Mouse (Mus musculus) layer of hippocampus, adult 9-11 months (tissue): ENCODE data around the gene Crb1.
A peak's percentile ranks its signal among the peaks of the same experiment; 100 is the strongest.
"Not testable (repeated sequence)": the region's sequence is repeated elsewhere in the genome, so short reads cannot be mapped to it uniquely, and the experiment has no call there.

Experiments
- DNase-seq: peaks from one replicate; pipeline ENCODE4 v3.0.0; 2022

Crb1 gene

DNA sequence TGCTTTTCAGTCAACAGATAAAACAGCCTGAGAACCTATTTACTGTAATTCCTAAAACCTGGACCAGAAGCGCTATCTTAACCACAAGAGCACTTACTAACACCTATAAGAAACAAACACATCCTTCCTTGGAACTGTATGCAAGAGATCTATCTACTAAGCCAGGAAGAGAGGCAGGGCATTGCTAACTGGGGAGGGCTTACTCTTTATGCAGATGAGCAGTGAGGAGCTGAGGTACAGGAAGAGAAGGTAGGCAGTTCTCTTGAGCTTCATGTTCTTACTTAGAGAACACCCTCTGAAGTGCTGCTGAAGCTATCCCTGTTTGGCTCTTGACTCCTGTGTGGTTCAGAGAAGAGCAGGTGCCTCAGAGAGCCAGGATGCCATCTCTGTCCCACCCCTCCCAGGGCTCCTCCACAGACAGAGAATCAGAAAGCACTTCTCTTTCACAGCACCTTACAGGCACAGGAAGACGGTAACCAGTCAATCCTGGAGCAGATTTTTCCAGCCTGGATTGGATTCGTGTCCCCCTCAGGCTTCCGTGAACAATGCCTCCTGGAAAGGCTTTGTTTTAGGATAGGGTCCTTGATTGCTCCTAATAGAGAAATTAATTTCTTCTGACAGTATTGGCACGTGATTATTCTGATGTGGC, at the start of gene Crb1:
TSS of gene Crb1 (minus strand) at position 463 of the 649 bp plus-strand sequence.
- DNase-seq = no peak

DNA sequence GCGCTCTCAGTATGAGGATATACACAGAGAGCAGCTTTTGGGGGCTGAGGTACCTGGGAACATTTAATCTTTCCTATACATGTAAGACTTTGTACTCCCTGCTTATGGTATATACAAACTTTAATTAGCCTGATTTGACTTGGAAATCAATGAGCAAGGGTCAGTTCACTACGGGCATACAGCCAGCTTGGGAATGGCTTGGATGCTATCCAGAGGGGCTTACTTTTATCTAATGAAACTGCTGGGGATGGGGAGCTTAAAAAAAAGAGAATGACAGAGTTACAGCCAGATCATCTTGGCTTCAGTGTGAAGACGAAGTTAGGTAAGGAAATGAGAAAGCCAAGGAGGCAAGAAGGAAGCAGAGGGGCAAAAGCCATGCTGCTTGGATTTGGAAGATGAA, 48.1 kb upstream of the Crb1 start:
- no peak for DNase-seq

DNA sequence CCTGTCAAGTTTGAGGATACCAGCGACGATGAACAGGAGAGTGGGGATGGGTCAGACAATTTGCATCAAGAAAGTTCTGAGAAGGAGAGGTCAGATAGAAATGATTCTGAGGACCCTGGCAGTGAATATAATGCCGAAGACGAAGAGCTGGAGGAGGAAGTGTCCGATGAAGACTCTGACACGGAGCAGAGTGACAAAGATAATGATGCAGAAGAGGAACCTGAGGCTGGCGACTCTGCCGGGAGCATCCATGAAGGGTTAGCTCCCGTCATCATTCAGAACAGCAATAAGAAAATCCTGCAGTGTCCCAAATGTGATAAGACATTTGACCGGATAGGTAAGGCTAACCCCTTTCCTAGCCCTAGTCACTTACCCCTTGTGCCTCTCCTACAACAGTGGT, 47.0 kb upstream of the Crb1 start:
- DNase-seq = no peak

DNA sequence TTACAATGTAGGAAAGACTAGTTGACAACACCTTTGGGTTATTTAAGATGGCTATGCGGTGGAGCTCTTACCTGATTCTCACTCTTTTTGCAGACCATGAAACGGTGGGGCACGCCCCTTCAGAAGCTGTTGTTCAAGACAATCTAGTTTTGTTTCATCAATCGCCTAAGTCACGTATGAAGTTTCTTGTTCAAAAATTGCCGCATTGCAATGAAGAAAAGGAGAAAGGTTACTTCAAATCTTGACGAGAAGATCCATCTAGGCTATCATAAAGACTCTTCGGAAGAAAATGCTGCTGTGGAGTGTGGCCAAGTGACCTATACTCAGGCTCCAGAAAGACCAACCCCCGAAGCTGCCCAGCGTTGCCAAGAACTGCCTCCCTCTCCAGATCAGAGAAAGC, 46.0 kb upstream of the Crb1 start:
- no peak for DNase-seq

DNA sequence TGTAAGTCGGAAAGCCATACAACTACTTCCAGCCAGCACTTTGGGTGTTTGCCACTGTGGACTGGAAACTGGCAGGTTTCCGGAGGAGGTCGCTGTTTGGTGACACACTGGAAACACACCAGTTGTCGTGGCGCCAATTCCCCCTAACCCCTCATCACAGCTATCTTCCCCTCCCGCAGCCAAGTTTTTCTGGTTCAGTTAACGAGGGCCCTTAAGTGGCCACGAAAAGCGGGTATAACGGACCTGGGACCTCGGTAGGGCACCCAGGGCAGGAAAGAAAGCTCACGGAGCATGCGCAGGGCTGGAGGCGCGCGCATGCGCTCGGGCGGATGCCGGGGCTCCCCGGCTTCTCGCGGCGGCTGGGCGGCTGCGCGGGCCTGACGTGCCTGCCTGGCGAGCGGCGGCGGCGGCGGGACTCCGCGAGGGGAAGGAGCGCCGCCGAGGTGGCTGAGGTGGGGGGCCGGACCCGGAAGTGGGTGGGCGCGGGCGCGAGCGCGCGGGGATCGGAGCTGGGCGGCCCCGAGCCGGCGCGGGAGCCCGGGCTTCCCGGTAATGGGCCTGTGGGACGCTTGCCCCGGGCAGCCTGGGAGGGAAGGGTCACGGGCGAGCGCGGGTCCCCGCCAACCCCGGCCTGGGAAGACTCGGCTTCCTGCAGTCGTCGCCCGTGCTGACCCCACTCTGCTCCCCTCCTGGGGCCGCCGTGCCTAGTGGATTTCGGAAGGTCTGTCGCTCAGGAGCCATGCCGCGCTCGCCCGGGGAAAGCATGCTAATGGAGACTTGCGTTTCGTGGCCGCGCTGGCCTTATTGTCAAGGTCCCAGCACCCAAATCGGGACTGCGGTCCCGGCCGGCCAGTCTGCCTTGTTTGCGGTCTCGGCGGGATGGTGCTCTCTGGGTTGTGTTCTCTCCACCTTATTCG, 45.2 kb upstream of the Crb1 start, which contains the start of gene Zbtb41:
TSS of gene Zbtb41 (plus strand) at position 414 of the 917 bp plus-strand sequence.
- DNase-seq = peak; percentile 86

DNA sequence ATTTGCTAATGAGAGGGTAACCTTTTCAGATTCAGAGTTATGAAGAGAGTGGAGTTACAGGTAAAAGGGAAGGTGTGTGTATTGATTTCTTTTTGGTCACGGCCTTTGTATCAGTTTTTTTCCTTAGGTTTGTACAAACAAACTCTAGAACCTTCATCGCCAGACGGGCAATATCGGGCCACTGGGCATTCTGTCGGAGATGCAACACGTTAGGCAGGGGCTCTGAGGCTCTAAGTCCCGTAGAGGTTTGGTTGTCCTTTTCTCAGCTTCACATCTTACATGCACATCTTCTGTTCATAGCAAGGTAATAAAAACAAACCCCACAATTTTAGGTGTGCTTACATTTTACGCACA, 44.6 kb upstream of the Crb1 start:
- DNase-seq = no peak

DNA sequence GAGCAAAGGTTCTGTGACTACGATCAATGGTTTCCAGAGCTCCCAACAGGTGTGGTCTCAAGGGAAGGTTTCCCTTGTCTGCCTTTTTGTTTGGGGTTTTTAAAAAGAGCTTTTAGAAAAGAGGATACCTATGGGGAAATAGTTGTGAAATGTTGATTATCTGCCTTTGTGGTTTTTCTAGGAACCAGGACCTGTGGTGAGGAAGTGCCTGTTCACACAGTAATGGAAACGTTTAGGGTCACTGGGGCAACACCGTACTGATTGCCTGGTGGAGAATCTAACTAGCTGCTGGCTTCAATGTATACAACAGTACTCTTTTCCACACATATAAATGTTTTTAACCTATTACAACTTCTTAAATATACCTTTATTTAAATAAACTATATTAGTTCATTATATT, 36.6 kb upstream of the Crb1 start:
- no peak for DNase-seq

DNA sequence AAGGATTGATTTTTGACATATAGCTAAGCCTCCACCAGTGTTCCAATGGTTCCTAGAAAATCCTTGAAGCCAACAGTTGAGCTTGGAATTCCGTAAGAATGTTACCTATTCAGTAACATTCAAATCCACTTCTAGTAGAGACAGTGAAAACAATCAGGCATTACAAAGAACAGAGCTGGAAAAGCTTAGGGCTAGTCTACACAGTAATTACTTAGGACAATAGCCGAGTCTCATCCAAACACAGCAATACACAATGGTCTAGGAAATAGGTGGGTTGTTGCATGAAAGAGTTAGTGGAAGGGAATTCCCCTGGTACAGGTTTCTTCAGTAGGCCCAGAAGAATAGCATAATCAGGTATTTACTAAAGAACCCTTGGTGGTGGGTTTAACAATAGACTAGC, 35.5 kb upstream of the Crb1 start:
- not testable (repeated sequence) for DNase-seq

DNA sequence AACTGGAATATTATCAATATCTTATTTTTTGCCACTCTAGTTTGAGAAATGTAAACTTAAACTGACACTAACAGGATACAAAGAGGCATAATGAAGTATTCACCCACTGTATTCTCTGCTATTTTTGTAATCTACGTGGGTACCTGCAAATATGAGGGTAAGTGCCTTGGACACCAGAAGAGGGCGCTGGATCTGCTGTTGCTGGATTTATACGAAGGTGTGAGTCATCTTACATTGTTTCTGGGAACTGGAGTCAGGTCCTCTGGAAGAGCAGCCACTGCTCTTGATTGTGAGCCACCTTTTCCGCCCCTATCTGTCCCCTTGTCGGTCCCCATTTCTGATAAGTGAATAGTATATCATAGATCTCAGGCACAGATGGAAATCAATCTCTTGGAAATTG, 30.8 kb upstream of the Crb1 start:
- no peak for DNase-seq

DNA sequence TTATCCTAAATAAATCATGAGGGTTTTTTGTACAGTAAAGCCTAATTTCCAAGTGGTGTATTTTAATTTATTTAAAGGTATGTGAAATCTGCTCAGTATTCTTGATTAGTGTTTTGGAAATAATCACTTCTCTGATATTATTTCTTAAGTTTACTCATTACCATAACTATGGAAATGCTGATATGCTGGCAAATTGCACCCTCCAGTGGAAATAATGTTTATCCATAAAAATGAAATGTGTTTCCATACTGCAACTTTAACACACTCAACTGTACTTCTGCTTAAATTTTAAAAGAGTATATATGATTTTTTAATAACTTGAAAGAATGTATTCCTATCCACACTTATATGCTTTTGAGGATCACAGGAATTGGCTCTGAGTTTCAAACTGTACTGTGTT, 28.9 kb upstream of the Crb1 start:
- no peak for DNase-seq

DNA sequence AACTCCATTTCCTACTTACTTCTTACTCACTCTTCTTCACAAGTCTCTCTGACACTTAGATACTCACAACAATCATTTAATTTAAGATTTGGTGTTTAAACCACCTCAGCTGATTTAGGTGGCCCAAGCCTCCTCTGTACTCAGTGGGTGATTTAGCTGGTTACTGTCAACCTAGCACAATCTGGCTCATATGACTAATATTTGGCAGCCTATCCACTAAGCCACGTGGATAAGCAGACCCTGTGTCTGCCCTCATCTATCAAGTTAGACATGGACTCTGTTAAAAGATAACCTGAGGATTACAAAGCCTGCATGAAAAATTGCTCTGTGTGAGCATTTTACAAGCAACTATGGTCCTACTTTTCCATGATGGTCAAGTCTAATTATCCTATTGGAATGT, 19.7 kb upstream of the Crb1 start:
- no peak for DNase-seq

DNA sequence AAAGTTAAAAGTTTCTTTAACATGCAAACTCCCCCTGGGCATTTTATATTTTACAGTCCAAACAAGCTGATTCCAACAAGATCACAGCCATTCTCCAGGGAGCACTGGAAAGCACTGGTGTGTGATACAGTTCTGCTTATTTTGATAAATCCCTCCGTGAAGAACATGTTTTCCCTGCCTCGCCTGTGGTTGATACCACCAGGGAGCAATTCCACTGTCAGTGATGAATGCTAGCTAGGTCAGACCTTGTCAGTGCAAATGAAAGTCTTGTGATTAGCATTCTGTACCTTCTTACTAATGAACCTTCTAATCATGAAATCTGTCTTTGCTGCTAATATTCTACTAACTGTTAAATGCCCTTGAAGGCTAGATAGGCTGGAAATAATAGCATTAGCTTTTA, 14.8 kb upstream of the Crb1 start:
- no peak for DNase-seq

DNA sequence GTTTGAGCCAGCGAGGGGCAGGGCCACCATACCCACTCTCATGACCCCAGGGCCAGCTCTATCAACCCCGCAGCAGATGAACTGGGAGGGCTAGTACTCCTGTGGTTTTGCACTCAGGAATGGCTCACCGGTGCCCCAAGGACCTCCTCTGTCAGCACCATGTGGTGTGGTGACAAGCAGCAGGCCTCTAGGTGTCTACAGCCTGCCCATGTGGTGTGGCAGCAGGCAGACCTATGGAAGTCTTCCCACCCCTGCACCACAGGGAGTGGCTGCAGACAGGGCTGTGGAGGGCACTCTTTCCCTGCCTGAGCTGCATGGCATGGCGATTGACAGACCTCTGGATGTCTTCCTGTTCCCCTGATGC, 2.7 kb upstream of the Crb1 start:
- DNase-seq = no peak

DNA sequence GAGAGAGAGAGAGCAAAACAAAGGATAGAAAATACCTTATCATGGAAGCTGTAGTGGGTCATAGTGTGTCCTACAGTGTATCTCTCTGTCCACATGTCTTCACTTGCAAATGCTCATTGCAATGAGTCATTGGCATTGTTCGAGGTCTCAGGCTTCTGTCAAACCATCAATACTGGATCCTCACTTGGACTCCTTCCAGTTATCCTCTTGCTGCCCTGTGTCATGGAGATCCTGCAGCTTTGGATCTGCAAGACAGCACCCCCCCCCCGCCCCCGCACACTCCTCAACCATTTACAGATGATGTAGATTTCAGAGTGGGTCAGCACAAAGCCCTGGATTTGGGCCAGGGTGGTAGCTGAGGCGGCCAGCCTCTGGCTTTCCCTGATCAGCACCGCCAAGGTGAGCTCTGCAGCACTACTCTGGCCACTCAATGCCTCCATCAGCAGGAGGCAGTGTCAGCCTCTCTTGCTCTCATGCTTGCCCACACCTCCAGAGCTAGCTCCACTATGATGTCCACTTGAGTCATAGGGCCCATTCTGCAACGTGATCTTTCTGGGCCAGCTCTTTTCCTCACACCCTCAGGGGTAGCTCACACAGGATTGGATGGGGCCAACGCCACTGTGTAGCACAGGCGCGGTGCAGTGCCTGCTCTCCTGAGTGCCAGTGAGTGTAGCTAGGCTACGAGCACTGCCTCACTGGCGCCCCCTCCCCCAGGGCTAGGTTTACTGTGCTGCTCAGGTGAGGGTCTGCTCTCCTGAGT, 2.1 kb upstream of the Crb1 start:
- no peak for DNase-seq

DNA sequence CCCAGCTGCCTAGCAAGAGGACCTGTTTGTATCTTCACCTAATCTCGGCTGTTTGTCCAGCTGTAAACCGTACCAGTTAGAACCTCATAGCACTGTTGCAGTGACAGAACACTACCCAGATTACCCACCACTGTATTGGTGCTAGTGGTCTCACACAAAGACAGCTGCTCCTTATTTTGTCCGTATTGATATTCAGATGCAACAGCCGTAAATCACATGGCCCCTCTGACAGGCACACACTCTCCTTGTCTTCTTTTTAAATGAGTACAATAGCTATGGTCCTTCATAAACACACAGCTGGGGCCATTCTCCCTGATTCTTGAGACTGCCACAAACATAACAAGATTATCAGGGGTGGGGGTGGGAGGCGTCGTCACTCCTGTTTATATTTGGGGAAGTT, 1.0 kb downstream of the Crb1 start:
- no peak for DNase-seq

DNA sequence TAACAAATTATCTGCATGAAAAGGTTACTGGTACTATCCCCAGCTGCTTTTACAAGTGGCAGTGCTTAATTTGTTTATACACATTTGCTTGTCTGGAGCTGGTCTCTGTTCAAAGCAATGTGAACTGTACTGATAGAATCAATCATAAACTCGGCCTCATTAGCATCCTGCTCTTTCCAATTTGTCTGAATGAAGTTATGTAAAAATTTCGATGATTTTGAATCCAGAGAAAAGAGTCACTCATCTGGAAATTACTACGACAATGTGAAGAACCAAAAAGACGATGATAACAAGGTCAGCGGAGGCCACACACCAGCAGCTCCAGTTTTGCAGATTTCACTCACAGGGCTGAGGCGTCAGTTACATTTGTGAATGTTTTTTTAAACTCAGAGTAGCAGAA, 5.6 kb downstream of the Crb1 start:
- DNase-seq = no peak

DNA sequence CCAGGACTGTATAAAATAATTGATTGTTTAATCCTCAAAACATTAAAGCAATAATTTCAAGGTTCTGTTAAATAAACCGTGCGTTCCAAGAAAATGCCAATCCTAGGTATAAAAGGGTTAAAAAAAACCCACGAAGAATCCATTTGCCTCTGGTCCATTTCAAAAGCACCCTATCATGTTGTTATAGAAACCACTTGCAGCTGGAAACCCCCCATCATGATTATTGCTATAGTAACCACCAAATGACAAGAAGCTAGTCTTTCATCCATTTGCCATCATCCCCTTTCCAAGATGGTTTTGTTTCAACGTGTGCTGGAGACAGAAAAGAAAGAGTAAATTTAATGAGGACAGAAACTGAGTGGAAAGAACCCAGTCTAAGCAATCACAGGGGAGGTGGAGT, 28.3 kb downstream of the Crb1 start:
- DNase-seq = no peak

DNA sequence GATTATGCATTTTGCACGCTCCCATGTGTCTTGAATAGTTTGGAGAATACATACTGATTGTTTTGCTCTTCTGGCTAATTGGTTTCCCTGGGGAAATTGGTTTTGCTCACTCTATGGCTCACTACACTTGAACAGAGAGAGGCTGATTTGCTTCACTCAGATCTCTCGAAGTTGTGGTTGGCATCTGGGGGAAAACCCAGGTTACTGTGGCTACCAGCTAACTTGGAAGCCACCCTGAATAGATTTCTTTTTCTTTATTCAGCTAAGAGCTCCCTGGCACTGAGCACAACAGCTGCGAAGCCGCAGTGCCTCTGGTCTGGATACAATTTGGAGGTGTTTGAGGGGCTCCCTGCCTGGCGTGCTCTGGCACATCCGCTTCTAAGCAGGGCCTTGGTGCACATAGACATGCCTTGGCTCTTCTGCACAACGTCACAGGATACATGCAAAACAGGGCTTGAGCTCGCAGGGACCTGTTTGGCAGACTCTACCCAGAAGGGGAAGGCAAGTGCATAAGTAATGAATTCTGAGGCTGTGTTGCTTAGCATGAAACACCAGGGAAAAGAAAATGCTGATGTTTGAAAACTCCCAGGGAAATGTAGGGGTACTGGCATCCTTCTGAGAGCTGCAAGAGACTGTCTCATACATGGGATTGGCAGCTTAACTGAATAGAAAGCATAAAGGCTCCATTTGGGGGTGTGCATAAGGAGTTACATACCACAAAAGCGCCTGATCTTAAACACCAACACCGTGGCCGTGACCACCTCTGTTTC, 30.1 kb downstream of the Crb1 start:
- DNase-seq = peak; percentile 47

DNA sequence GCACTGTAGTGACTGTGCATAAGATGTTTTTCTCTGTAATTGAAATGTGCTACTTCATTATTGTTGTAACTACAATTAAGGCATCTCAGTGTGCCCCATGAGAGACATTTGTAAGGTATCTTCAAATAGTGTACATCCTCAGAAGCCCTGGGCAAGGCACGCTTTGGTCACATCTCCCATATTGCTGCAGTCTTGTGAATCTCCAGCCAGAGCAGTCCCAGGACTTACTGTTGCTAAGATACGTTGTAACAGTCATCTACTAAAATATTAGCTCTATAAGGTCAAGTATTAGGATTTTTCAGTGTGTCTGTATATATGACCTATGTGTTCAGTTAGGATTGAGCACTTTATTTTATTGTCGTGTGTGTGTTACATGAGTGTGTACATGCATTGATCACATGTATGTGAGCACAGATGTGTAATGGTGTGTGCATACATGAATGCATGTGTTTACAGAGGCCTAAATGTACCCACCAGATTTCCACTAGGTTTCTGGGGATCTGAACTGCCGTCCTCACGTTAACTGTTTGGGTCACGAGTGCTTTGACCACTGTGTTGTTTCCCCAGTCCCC, 30.8 kb downstream of the Crb1 start:
- no peak for DNase-seq

DNA sequence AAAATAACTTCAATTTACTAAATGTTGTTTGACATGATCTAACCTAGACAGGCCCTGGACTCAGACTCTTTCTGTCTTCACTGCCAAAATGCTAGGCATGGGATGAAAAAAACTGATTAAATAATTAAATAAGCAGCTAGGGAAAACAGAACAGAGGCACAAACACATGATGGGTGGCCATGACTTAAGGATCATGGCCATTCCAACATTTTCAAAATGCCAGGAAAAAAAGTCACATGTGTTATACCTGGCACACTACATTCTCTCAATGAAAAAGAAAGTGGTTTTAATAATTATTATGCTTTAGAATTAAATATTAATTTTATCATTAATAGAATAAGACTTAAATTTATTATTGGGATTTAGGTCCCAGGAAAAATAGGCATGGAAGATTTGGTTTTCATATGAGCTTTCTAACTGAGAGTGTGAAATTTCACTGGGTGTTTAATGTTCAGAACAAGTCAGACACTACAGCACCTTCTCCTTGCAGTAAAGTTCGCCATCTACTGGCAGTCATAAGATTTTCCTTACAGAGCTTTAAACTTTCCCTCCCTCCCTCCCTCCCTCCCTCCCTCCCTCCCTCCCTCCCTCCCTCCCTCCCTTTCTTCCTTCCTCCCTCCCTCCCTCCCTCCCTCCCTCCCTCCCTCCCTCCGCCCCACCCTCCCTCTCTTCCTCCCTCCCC, 36.6 kb downstream of the Crb1 start:
- DNase-seq = no peak

DNA sequence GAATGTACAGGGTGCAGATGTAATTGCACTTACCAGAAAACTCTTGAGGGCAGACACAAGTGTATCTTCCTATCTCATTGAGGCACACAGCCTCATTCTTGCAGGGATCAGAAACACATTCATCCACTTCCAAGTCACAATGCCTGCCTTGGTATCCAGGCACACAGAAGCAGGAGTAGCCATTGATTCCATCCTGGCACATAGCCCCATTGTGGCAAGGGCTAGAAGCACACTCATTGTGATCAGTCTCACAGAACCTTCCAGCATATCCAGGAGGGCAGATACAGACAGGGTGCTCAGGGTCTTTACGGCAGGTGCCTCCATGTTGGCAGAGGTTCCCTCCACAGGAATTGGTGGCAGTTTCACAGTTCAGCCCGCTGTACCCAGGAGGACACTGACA, 39.9 kb downstream of the Crb1 start:
- DNase-seq = no peak

DNA sequence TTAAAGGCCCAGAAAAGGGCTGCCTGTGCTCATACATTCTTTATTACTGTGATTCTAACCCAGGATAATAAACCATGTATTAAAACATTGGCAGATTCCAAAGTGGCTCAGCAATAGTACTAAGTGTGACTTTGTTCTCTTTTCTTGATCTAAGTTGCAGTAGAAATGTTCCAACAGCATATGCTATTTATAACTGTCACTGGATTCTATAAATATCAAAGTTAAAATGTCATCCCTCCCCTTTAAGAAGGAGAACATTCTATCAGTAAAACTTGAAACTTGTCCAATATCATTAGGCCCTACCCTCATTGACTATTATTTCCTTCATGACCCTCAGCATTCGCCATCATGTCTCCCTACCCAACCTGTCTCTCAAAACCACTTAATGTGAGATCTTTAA, 48.1 kb downstream of the Crb1 start:
- DNase-seq = no peak
